Mouse (Mus musculus): ENCODE data around the gene Cab39. TPM values are rescaled to one million over a fixed set of nuclear protein-coding genes. Genes with fewer than 3 reads are reported as not detected.

Cab39 gene
- polyA plus RNA-seq, 1 experiment from 2014 or later: 94.5 TPM

DNA sequence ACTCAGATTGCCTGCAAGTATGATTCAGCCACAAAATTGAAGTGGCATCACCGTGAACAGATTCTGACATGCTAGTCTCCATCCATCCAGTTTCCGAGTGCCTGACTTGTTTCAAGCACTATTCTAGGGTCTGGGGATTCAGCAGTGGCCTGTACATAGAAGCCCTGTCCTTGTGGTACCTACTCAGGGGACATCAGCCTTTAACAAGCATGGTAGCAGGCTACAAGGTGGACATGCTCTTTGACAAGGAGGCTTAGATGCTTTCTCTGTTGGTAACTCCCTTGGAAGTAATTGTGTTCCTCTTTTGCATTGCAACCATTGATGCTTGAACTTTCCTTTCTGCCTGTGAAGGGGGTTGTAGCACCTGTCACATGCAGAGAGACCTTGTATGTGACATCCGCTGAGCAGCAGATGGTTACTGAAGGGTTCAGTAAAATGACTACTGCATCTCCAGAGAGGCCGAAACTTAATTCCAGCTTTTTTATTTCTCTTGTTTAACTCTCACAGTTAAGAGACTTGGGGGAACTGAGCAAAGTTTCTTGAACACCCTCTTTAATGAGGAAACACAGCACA, 50.1 kb downstream of the Cab39 start:
- ATAC-seq (ENCODE audit: low FRiP score, low TSS enrichment): no peak
- WGBS: 91% methylated on average over 4 of the region's 4 CpGs
- no peak overlapping the region for H3K9ac ChIP-seq (replicated peaks; ENCODE audit: low read length)
- DNase-seq: no peak
- no peak overlapping the region for H3K4me2 ChIP-seq (ENCODE audit: low read length)
- no peaks in the 10 kb centered on the region for H3K27me3 ChIP-seq (ENCODE audit: control insufficient read depth, insufficient read depth, low read length)
- H3K9me3 ChIP-seq (ENCODE audit: control insufficient read depth, low read length): no peaks in the 10 kb centered on the region
- no peak overlapping the region for H3K4me3 ChIP-seq (replicated peaks; ENCODE audit: low read depth, low read length)
- no peak overlapping the region for H3K27ac ChIP-seq (replicated peaks; ENCODE audit: low read depth, low read length)
- H3K36me3 ChIP-seq (ENCODE audit: control insufficient read depth, insufficient read depth, low read length): peaks cover 47% of the 10 kb centered on the region
- no peaks in the 10 kb centered on the region for H3K4me1 ChIP-seq (ENCODE audit: control insufficient read depth, insufficient read depth, low read length)

DNA sequence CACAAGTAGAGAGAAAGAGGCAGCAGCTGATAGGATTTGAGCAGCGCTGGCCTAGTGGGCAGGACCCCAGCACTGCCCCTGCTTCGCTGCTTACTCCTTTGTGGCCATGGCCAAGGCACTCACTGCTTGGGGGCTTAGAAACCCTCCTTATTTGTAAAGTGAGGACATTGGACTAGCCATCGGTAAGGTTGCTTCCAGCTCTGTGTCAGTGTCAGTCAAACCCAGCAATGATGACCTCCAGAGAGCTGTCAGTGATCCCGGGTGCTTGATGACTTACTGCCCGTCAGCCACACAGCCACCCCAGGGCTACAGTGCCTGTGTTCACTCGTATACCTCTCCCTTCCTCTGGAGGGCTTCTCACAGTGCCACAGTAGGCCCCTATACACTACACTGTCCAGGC, 51.7 kb downstream of the Cab39 start:
- no peak overlapping the region for H3K27ac ChIP-seq (replicated peaks; ENCODE audit: low read depth, low read length)
- 88% methylated on average over 6 of the region's 6 CpGs for WGBS
- no peaks in the 10 kb centered on the region for H3K27me3 ChIP-seq (ENCODE audit: control insufficient read depth, insufficient read depth, low read length)
- H3K4me3 ChIP-seq (replicated peaks; ENCODE audit: low read depth, low read length): no peak overlapping the region
- ATAC-seq (ENCODE audit: low FRiP score, low TSS enrichment): no peak
- no peak for DNase-seq
- H3K9ac ChIP-seq (replicated peaks; ENCODE audit: low read length): no peak overlapping the region
- H3K9me3 ChIP-seq (ENCODE audit: control insufficient read depth, low read length): no peaks in the 10 kb centered on the region
- peaks cover 59% of the 10 kb centered on the region for H3K36me3 ChIP-seq (ENCODE audit: control insufficient read depth, insufficient read depth, low read length)
- no peaks in the 10 kb centered on the region for H3K4me1 ChIP-seq (ENCODE audit: control insufficient read depth, insufficient read depth, low read length)
- H3K4me2 ChIP-seq (ENCODE audit: low read length): no peak overlapping the region

DNA sequence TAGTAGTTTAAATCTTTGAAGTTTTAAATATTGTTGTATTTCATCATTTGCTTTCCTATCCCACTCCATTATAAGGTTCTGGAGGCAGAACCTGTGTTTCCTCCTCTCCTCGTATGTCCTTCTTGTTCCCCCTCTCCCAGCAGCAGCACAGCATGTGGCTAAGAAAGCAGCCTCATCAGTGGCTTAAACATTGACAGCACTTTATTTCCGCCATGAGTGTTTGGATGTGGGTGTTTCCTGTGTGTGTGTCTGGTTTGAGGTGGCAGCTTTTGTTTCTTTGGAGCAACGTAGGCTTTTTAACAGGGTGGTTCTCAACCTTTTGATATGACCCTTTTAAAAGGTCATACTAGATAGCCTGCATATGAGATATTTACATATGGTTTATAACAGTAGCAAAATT, 52.2 kb downstream of the Cab39 start:
- ATAC-seq (ENCODE audit: low FRiP score, low TSS enrichment): no peak

DNA sequence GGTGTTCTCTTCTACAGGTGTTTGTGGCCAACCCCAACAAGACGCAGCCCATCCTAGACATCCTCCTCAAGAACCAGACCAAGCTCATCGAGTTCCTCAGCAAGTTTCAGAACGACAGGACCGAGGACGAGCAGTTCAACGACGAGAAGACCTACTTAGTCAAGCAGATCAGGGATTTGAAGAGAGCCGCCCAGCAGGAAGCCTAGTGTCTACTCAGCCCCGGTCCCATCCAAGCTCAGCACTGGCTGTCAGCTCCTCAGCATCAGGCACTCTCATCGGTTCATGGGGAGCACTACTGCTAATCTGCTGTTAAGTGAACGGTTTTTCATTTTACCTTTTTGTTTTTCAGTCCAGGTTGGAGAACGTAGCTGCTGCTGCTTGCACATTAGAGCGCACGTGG, 55.8 kb downstream of the Cab39 start:
- no peak overlapping the region for H3K4me3 ChIP-seq (replicated peaks; ENCODE audit: low read depth, low read length)
- peaks cover 54% of the 10 kb centered on the region for H3K36me3 ChIP-seq (ENCODE audit: control insufficient read depth, insufficient read depth, low read length)
- H3K9me3 ChIP-seq (ENCODE audit: control insufficient read depth, low read length): no peaks in the 10 kb centered on the region
- H3K4me2 ChIP-seq (ENCODE audit: low read length): no peak overlapping the region
- WGBS: 90% methylated on average over 14 of the region's 14 CpGs
- no peaks in the 10 kb centered on the region for H3K4me1 ChIP-seq (ENCODE audit: control insufficient read depth, insufficient read depth, low read length)
- no peak overlapping the region for H3K27ac ChIP-seq (replicated peaks; ENCODE audit: low read depth, low read length)
- ATAC-seq (ENCODE audit: low FRiP score, low TSS enrichment) (no peak), DNase-seq (no peak)
- no peak overlapping the region for H3K9ac ChIP-seq (replicated peaks; ENCODE audit: low read length)
- H3K27me3 ChIP-seq (ENCODE audit: control insufficient read depth, insufficient read depth, low read length): no peaks in the 10 kb centered on the region

More for the DNA sequence above, 52.2 kb downstream of the Cab39 start:
- Histone ChIP-seq H3K4me3 (replicated peaks; ENCODE audit: low read depth, low read length) (no peak overlapping the region), H3K9me3 (ENCODE audit: control insufficient read depth, low read length) (no peaks in the 10 kb centered on the region), H3K9ac (replicated peaks; ENCODE audit: low read length) (no peak overlapping the region), H3K27me3 (ENCODE audit: control insufficient read depth, insufficient read depth, low read length) (no peaks in the 10 kb centered on the region), H3K4me2 (ENCODE audit: low read length) (no peak overlapping the region), H3K27ac (replicated peaks; ENCODE audit: low read depth, low read length) (no peak overlapping the region), H3K4me1 (ENCODE audit: control insufficient read depth, insufficient read depth, low read length) (no peaks in the 10 kb centered on the region), H3K36me3 (ENCODE audit: control insufficient read depth, insufficient read depth, low read length) (peaks cover 64% of the 10 kb centered on the region)
- no peak for DNase-seq
- 90% methylated on average over 3 of the region's 3 CpGs for WGBS

DNA sequence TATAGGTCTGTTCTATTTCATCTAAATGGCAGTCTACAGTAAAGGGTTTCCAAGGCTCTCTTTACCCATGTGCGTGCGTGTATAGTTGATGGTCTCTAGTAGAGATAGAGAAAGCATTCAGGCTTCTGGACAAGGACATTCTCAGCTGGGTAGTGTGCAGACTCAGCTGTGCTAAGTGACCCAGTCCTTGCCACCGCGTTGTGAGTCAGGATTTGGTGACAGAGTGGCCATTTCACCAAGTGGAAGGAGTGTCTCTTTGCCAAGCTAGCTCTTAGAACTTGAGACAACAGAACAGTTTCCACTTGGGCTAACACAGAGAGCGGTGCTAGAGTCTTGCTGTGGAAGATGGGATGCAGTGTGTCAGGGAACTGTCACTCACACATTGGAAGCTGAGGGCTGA, 57.6 kb downstream of the Cab39 start:
- WGBS: 91% methylated on average over 5 of the region's 5 CpGs
- DNase-seq (no peak), ATAC-seq (ENCODE audit: low FRiP score, low TSS enrichment) (no peak)
- Histone ChIP-seq H3K27me3 (ENCODE audit: control insufficient read depth, insufficient read depth, low read length) (no peaks in the 10 kb centered on the region), H3K4me2 (ENCODE audit: low read length) (no peak overlapping the region), H3K4me1 (ENCODE audit: control insufficient read depth, insufficient read depth, low read length) (no peaks in the 10 kb centered on the region), H3K4me3 (replicated peaks; ENCODE audit: low read depth, low read length) (no peak overlapping the region), H3K36me3 (ENCODE audit: control insufficient read depth, insufficient read depth, low read length) (peaks cover 46% of the 10 kb centered on the region), H3K9me3 (ENCODE audit: control insufficient read depth, low read length) (no peaks in the 10 kb centered on the region), H3K27ac (replicated peaks; ENCODE audit: low read depth, low read length) (no peak overlapping the region), H3K9ac (replicated peaks; ENCODE audit: low read length) (no peak overlapping the region)

DNA sequence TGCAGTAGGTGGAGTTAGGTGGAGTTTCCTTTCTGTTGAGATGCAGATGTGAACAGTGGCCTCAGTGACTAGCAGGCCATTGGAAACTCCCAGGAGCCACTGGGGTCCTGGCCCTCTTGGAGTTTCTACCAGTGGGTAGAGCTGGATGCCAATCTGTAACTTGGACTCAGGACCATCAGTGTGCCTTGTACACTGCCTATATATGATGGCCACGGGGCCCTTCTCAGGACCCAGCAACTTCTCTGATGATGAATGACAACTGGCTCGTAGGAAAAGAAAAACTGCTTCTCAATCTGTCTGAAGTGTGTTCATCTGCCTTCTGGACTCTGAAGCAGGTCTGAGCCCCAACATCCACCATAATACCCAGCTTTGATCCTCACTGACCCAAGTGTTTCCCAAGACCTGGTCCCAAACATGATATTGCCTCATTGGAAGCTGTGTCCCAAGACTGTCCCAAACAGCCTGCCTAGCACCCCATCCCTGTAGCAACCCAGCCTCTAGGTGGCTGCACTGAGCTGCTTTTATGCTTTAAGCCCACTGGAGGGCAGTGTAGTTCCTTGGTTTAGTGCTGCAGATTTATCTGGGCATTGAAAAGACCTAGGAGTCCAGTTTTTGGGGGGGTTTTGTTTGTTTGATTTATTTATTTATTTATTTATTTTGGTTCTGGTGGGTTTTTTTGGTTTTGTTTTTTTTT, 59.9 kb downstream of the Cab39 start:
- no peaks in the 10 kb centered on the region for H3K4me1 ChIP-seq (ENCODE audit: control insufficient read depth, insufficient read depth, low read length)
- WGBS: 96% methylated on average over 2 of the region's 2 CpGs
- DNase-seq: peak; percentile 90

DNA sequence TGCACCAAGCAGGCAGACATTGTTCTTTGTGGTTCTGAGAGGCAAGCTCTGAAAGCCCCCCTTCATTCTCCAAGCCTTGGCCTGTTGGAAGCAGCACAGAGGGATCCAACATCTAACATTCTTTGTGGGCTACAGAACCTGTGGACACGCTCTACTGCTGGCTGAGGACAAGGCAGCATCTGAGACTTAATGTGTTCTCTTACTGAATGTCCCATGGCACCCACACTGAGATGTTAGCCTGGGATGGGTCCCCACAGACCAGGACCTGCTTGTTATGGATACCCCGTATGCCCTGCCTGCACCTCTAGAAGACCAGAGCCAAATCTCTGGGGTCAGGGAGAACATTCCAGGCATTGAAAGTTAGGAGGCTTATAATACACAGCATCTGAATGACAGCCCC, 60.6 kb downstream of the Cab39 start:
- Histone ChIP-seq H3K4me3 (replicated peaks; ENCODE audit: low read depth, low read length) (no peak overlapping the region), H3K36me3 (ENCODE audit: control insufficient read depth, insufficient read depth, low read length) (peaks cover 19% of the 10 kb centered on the region), H3K9me3 (ENCODE audit: control insufficient read depth, low read length) (no peaks in the 10 kb centered on the region), H3K4me1 (ENCODE audit: control insufficient read depth, insufficient read depth, low read length) (no peaks in the 10 kb centered on the region), H3K9ac (replicated peaks; ENCODE audit: low read length) (no peak overlapping the region), H3K4me2 (ENCODE audit: low read length) (no peak overlapping the region), H3K27me3 (ENCODE audit: control insufficient read depth, insufficient read depth, low read length) (no peaks in the 10 kb centered on the region), H3K27ac (replicated peaks; ENCODE audit: low read depth, low read length) (no peak overlapping the region)
- ATAC-seq (ENCODE audit: low FRiP score, low TSS enrichment) (no peak), DNase-seq (no peak)
- 88% methylated on average over 2 of the region's 2 CpGs for WGBS

More for the DNA sequence above, 59.9 kb downstream of the Cab39 start:
- Histone ChIP-seq H3K4me3 (replicated peaks; ENCODE audit: low read depth, low read length) (no peak overlapping the region), H3K27ac (replicated peaks; ENCODE audit: low read depth, low read length) (no peak overlapping the region), H3K4me2 (ENCODE audit: low read length) (no peak overlapping the region), H3K9ac (replicated peaks; ENCODE audit: low read length) (no peak overlapping the region), H3K9me3 (ENCODE audit: control insufficient read depth, low read length) (no peaks in the 10 kb centered on the region), H3K27me3 (ENCODE audit: control insufficient read depth, insufficient read depth, low read length) (no peaks in the 10 kb centered on the region), H3K36me3 (ENCODE audit: control insufficient read depth, insufficient read depth, low read length) (peaks cover 26% of the 10 kb centered on the region)
- ATAC-seq (ENCODE audit: low FRiP score, low TSS enrichment): peak; percentile 67; the same call in 1 of the 2 replicates

DNA sequence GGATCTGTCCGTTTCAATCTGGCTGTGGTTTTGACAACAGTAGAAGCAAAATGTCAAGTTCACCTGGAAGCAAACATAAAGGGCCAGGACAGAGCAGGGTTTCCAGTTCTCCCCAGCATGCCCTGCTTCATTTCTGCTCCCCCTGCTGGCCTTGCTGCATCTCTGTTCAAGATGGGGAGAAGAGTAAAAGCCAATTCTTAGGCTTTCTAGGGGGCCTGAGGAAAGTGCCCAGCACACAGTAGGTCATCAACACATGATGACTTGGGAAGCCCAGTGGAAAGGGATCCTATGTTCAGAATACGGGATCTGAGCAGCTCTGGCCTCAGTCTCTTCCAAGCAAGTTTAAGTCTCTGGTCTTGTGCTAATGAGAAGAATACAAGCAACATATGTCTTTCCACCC, 61.2 kb downstream of the Cab39 start:
- Histone ChIP-seq H3K27ac (replicated peaks; ENCODE audit: low read depth, low read length) (no peak overlapping the region), H3K9me3 (ENCODE audit: control insufficient read depth, low read length) (no peaks in the 10 kb centered on the region), H3K4me2 (ENCODE audit: low read length) (no peak overlapping the region), H3K9ac (replicated peaks; ENCODE audit: low read length) (no peak overlapping the region), H3K36me3 (ENCODE audit: control insufficient read depth, insufficient read depth, low read length) (peaks cover 13% of the 10 kb centered on the region), H3K4me1 (ENCODE audit: control insufficient read depth, insufficient read depth, low read length) (no peaks in the 10 kb centered on the region), H3K27me3 (ENCODE audit: control insufficient read depth, insufficient read depth, low read length) (no peaks in the 10 kb centered on the region), H3K4me3 (replicated peaks; ENCODE audit: low read depth, low read length) (no peak overlapping the region)
- DNase-seq (no peak), ATAC-seq (ENCODE audit: low FRiP score, low TSS enrichment) (no peak)
- 73% methylated on average over 2 of the region's 2 CpGs for WGBS

DNA sequence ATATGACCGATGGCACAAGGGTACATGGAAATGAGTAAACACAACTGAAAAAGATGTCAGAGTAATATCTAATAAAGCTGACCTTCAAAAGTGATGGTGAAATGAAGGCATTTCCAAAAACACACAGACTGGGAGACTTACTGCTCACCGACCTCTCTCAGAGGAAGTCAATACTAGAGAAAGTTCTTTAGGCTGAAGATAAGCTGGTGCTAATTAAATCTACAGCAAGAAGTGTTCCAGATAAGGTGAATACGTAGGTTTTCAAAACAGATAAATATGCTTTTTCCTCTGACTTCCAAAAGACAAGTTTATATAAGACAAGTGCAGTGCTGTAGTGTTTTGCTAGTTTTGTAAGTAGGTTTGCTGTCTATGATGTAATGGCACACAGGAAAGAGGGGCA, 63.0 kb downstream of the Cab39 start:
- Histone ChIP-seq H3K4me2 (ENCODE audit: low read length) (no peak overlapping the region), H3K9ac (replicated peaks; ENCODE audit: low read length) (no peak overlapping the region), H3K4me3 (replicated peaks; ENCODE audit: low read depth, low read length) (no peak overlapping the region), H3K36me3 (ENCODE audit: control insufficient read depth, insufficient read depth, low read length) (no peaks in the 10 kb centered on the region), H3K27ac (replicated peaks; ENCODE audit: low read depth, low read length) (no peak overlapping the region), H3K4me1 (ENCODE audit: control insufficient read depth, insufficient read depth, low read length) (no peaks in the 10 kb centered on the region), H3K27me3 (ENCODE audit: control insufficient read depth, insufficient read depth, low read length) (no peaks in the 10 kb centered on the region), H3K9me3 (ENCODE audit: control insufficient read depth, low read length) (no peaks in the 10 kb centered on the region)
- 96% methylated on average over 3 of the region's 3 CpGs for WGBS
- no peak for DNase-seq
- no peak for ATAC-seq (ENCODE audit: low FRiP score, low TSS enrichment)

Data from midbrain, embryonic 14.5 days (tissue).